Mouse (Mus musculus) lung, adult 10 weeks (tissue): ENCODE data around the gene Gatc. TPM values are rescaled to one million over a fixed set of nuclear protein-coding genes. Genes with fewer than 3 reads are reported as not detected.

ENCODE experiments used
- polyA plus RNA-seq: library from polyadenylated mRNA; stranded (reverse); fragments of 350-450 nt; fragmentation: Illumina TruSeq; extraction: RNeasy Lipid Tissue Mini Kit (QIAGEN cat#74804); gene quantifications from one replicate; pipeline ENCODE4 v1.2.3, GENCODE M21; 2014; ENCODE audit warnings: low read depth, low replicate concordance; ENCODE audit not compliant: insufficient read depth

The Gatc gene
- polyA plus RNA-seq, result 14.7 TPM

GRCm38 (mm10) chr5:115340577-115341313 is at the start of gene Gatc, which contains the start of gene Triap1:
Gene Gatc, minus strand, starts transcription at chr5:115341178.
Gene Triap1, plus strand, starts transcription at chr5:115341225.

GRCm38 (mm10) chr5:115348546-115349224 is 7.7 kb upstream of the Gatc start, which contains the start of gene Cox6a1:
Gene Cox6a1, minus strand, starts transcription at chr5:115348981.

DNA sequence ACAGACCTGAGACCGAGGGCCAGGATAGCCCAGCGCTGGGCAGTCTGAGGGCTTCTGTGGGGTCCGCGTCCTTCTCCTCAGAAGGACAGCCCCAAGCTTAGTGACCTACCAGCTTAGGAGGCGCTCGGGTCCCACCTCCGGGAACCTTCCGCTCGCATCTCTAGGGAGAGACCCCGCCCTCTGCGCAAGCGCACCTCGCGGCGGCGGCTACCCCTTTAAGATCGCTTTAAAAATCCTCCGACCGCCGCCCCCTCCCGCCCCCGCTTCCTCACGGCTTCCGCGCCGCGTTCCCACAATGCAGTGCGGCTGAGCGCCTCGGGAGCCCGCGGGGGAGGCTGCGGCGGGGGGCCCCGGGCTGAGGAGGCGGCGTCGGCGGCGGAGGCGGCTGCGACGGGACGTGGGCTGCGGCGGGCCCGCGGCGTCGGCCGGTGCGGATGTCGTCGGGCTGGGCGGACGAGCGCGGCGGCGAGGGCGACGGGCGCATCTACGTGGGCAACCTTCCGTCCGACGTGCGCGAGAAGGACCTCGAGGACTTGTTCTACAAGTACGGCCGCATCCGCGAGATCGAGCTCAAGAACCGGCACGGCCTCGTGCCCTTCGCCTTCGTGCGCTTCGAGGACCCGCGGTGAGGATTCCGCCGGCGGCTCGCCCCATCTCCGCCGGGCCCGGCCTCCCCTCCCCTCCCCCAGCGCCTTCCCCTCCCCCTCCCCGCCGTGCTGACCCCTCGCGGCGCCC is 13.9 kb downstream of the Gatc start, which contains the start of gene Srsf9:
Gene Srsf9 (plus strand): TSS at position 303 of the 735 bp plus-strand sequence.

GRCm38 (mm10) chr5:115300792-115301614 is 40.0 kb downstream of the Gatc start, which contains the start of gene Dynll1:
Gene Dynll1, minus strand, starts transcription at chr5:115300999.

Other genes with a start within 250 kb of the Gatc start
- gene Gm10401, start 242.9 kb downstream of the Gatc start, polyA plus RNA-seq, result not detected
- 28.8 TPM for gene Acads, start 221.8 kb downstream of the Gatc start, polyA plus RNA-seq
- gene Unc119b, start 206.2 kb downstream of the Gatc start, polyA plus RNA-seq, result 24.9 TPM
- 39.2 TPM for gene Mlec, start 183.0 kb downstream of the Gatc start, polyA plus RNA-seq
- 2.7 TPM for gene Cabp1, start 146.8 kb downstream of the Gatc start, polyA plus RNA-seq
- gene Pop5, start 105.3 kb downstream of the Gatc start, polyA plus RNA-seq, result 94.8 TPM
- 74.2 TPM for gene Rnf10, start 68.3 kb downstream of the Gatc start, polyA plus RNA-seq
- 12.6 TPM for gene Coq5, start 61.5 kb downstream of the Gatc start, polyA plus RNA-seq
- gene Dynll1, start 40.2 kb downstream of the Gatc start, polyA plus RNA-seq, result 523 TPM
- 47.7 TPM for gene Srsf9, start 14.0 kb downstream of the Gatc start, polyA plus RNA-seq
- gene Triap1, start within 50 bp of the Gatc start, polyA plus RNA-seq, result 40.8 TPM
- 684 TPM for gene Cox6a1, start 7.8 kb upstream of the Gatc start, polyA plus RNA-seq
- gene Msi1, start 88.4 kb upstream of the Gatc start, polyA plus RNA-seq, result 0.30 TPM
- gene Pla2g1b, start 125.1 kb upstream of the Gatc start, polyA plus RNA-seq, result 47.4 TPM
- gene Sirt4, start 143.5 kb upstream of the Gatc start, polyA plus RNA-seq, result 12.3 TPM
- 53.2 TPM for gene Pxn, start 165.5 kb upstream of the Gatc start, polyA plus RNA-seq
- 1,495 TPM for gene Rplp0, start 218.3 kb upstream of the Gatc start, polyA plus RNA-seq
- gene Gcn1l1, start 224.1 kb upstream of the Gatc start, polyA plus RNA-seq, result 15.6 TPM